ENCODE assay signal across 8 mouse cellular contexts in genomic region chr7:27673575-27674131, GRCm38 (mm10). TPM values are rescaled to one million over a fixed set of nuclear protein-coding genes. Genes with fewer than 3 reads are reported as not detected.
DNase-seq lines count a peak whose midpoint lies in the region; ATAC-seq and TF ChIP-seq lines count a peak whose summit lies in the region.

No protein-coding gene starts in this region.

- TF ChIP-seq CTCF in ES-Bruce4 (IDR thresholded peaks at IDR 0.05; ENCODE audit: low read depth, low read length) = no peak
- no peak for TF ChIP-seq CTCF in lung, postnatal 0 days (IDR thresholded peaks at IDR 0.05)
- no peak for TF ChIP-seq CTCF in stomach, postnatal 0 days (IDR thresholded peaks at IDR 0.05; ENCODE audit: low read depth)

- peaks cover 19% of the 10 kb centered on the region for H3K27me3 ChIP-seq in erythroblast, embryonic 14.5 days (ENCODE audit: control insufficient read depth)
- H3K27me3 ChIP-seq in ES-Bruce4 (ENCODE audit: control insufficient read depth, insufficient read depth, low read length, poor library complexity, severe bottlenecking) = no peaks in the 10 kb centered on the region
- no peaks in the 10 kb centered on the region for H3K27me3 ChIP-seq in embryonic facial prominence, embryonic 14.5 days (replicated peaks; ENCODE audit: control insufficient read depth, insufficient read depth, low read length)
- H3K27me3 ChIP-seq in hindbrain, embryonic 15.5 days = no peaks in the 10 kb centered on the region
- no peaks in the 10 kb centered on the region for H3K27me3 ChIP-seq in lung, postnatal 0 days (replicated peaks; ENCODE audit: insufficient read depth, low read length)
- no peaks in the 10 kb centered on the region for H3K27me3 ChIP-seq in stomach, postnatal 0 days (ENCODE audit: control insufficient read depth, insufficient read depth, low read length)

- ATAC-seq in erythroblast, adult 5-6 weeks (replicated peaks; ENCODE audit: low FRiP score, poor library complexity, severe bottlenecking) = no peak
- ATAC-seq in embryonic facial prominence, embryonic 14.5 days (ENCODE audit: low read depth) = no peak
- ATAC-seq in hindbrain, embryonic 15.5 days (ENCODE audit: low FRiP score, low read depth) = peak; percentile 23; the same call in 1 of the 2 replicates
- ATAC-seq in lung, postnatal 0 days = no peak
- peak; percentile 25; the same call in 1 of the 2 replicates for ATAC-seq in stomach, postnatal 0 days (ENCODE audit: low FRiP score, low TSS enrichment)

- no peak overlapping the region for H3K27ac ChIP-seq in ES-Bruce4 (ENCODE audit: insufficient read depth, low read length)
- no peak overlapping the region for H3K27ac ChIP-seq in embryonic facial prominence, embryonic 14.5 days (replicated peaks; ENCODE audit: low read depth, low read length)
- H3K27ac ChIP-seq in hindbrain, embryonic 15.5 days (replicated peaks) = peak overlapping the region; percentile 90
- no peak overlapping the region for H3K27ac ChIP-seq in lung, postnatal 0 days (ENCODE audit: low read length)
- H3K27ac ChIP-seq in stomach, postnatal 0 days (replicated peaks) = no peak overlapping the region

- H3K4me1 ChIP-seq in erythroblast, embryonic 14.5 days (ENCODE audit: control insufficient read depth) = peaks cover 28% of the 10 kb centered on the region
- no peaks in the 10 kb centered on the region for H3K4me1 ChIP-seq in ES-Bruce4 (ENCODE audit: control insufficient read depth, insufficient read depth, low read length)
- H3K4me1 ChIP-seq in embryonic facial prominence, embryonic 14.5 days (ENCODE audit: control insufficient read depth, insufficient read depth, low read length) = peaks cover 17% of the 10 kb centered on the region
- H3K4me1 ChIP-seq in hindbrain, embryonic 15.5 days (replicated peaks) = peaks cover 51% of the 10 kb centered on the region
- peaks cover 13% of the 10 kb centered on the region for H3K4me1 ChIP-seq in lung, postnatal 0 days (ENCODE audit: insufficient read depth, low read depth, low read length)
- H3K4me1 ChIP-seq in stomach, postnatal 0 days (replicated peaks; ENCODE audit: control insufficient read depth, insufficient read depth) = no peaks in the 10 kb centered on the region

- no peak for TF ChIP-seq EP300 in ES-Bruce4 (IDR thresholded peaks at IDR 0.05; ENCODE audit: insufficient read depth, low read depth, low read length)
- no peak for TF ChIP-seq EP300 in lung, postnatal 0 days (IDR thresholded peaks at IDR 0.05)
- no peak for TF ChIP-seq EP300 in stomach, postnatal 0 days (optimal IDR thresholded peaks at IDR 0.05)

- no peak for DNase-seq in embryonic facial prominence, embryonic 14.5 days (ENCODE audit: low spot score)
- no peak for DNase-seq in lung, postnatal 0 days (ENCODE audit: low spot score)
- peak; percentile 27 for DNase-seq in stomach, postnatal 0 days (ENCODE audit: low spot score)
- no peak for DNase-seq in urinary bladder, adult 2 months (ENCODE audit: low spot score)

- peak overlapping the region; percentile 82 for H3K4me3 ChIP-seq in erythroblast, embryonic 14.5 days (replicated peaks)
- H3K4me3 ChIP-seq in ES-Bruce4 (ENCODE audit: low read depth, low read length) = peak overlapping the region; percentile 87
- H3K4me3 ChIP-seq in embryonic facial prominence, embryonic 14.5 days (ENCODE audit: low read depth, low read length) = peak overlapping the region; percentile 91
- H3K4me3 ChIP-seq in hindbrain, embryonic 15.5 days = peak overlapping the region; percentile 84
- H3K4me3 ChIP-seq in lung, postnatal 0 days (ENCODE audit: low read depth, low read length) = peak overlapping the region; percentile 93
- peak overlapping the region; percentile 92 for H3K4me3 ChIP-seq in stomach, postnatal 0 days (ENCODE audit: low read depth, low read length)

- peak overlapping the region; percentile 91 for H3K9ac ChIP-seq in ES-Bruce4 (ENCODE audit: low read depth, poor library complexity, severe bottlenecking)
- H3K9ac ChIP-seq in embryonic facial prominence, embryonic 14.5 days (ENCODE audit: low read depth, low read length) = peak overlapping the region; percentile 88
- H3K9ac ChIP-seq in hindbrain, embryonic 15.5 days = peak overlapping the region; percentile 88
- H3K9ac ChIP-seq in lung, postnatal 0 days (replicated peaks; ENCODE audit: low read depth) = peak overlapping the region; percentile 60
- H3K9ac ChIP-seq in stomach, postnatal 0 days (ENCODE audit: low read length) = peak overlapping the region; percentile 76

- WGBS in embryonic facial prominence, embryonic 14.5 days = 0% methylated on average over 20 of the region's 52 CpGs
- WGBS in hindbrain, embryonic 15.5 days = 1% methylated on average over 51 of the region's 52 CpGs
- WGBS in lung, postnatal 0 days = 2% methylated on average over 40 of the region's 52 CpGs
- WGBS in stomach, postnatal 0 days = 2% methylated on average over 43 of the region's 52 CpGs

- peak overlapping the region; percentile 97 for H3K4me2 ChIP-seq in embryonic facial prominence, embryonic 14.5 days (ENCODE audit: low read depth, low read length)
- peak overlapping the region; percentile 98 for H3K4me2 ChIP-seq in hindbrain, embryonic 15.5 days
- peak overlapping the region; percentile 100 for H3K4me2 ChIP-seq in lung, postnatal 0 days (replicated peaks; ENCODE audit: low read depth, low read length)
- H3K4me2 ChIP-seq in stomach, postnatal 0 days (replicated peaks; ENCODE audit: low read depth) = peak overlapping the region; percentile 100

- H3K9me3 ChIP-seq in erythroblast, embryonic 14.5 days (ENCODE audit: control insufficient read depth, low read length) = no peaks in the 10 kb centered on the region
- no peaks in the 10 kb centered on the region for H3K9me3 ChIP-seq in ES-Bruce4 (replicated peaks; ENCODE audit: control insufficient read depth, insufficient read depth, low read length, poor library complexity, severe bottlenecking)
- H3K9me3 ChIP-seq in embryonic facial prominence, embryonic 14.5 days (ENCODE audit: control insufficient read depth, low read length) = no peaks in the 10 kb centered on the region
- H3K9me3 ChIP-seq in hindbrain, embryonic 15.5 days = no peaks in the 10 kb centered on the region
- H3K9me3 ChIP-seq in lung, postnatal 0 days (ENCODE audit: low read length) = no peaks in the 10 kb centered on the region
- no peaks in the 10 kb centered on the region for H3K9me3 ChIP-seq in stomach, postnatal 0 days (ENCODE audit: control insufficient read depth, low read length)

- H3K36me3 ChIP-seq in erythroblast, embryonic 14.5 days (ENCODE audit: control insufficient read depth) = no peaks in the 10 kb centered on the region; the same call in 1 of the 2 replicates
- no peaks in the 10 kb centered on the region for H3K36me3 ChIP-seq in ES-Bruce4 (ENCODE audit: control insufficient read depth, insufficient read depth, low read length, poor library complexity, severe bottlenecking)
- H3K36me3 ChIP-seq in embryonic facial prominence, embryonic 14.5 days (ENCODE audit: control insufficient read depth, insufficient read depth, low read length) = peaks cover 17% of the 10 kb centered on the region
- H3K36me3 ChIP-seq in hindbrain, embryonic 15.5 days = no peaks in the 10 kb centered on the region
- no peaks in the 10 kb centered on the region for H3K36me3 ChIP-seq in lung, postnatal 0 days (ENCODE audit: insufficient read depth, low read length)
- no peaks in the 10 kb centered on the region for H3K36me3 ChIP-seq in stomach, postnatal 0 days (ENCODE audit: control insufficient read depth, insufficient read depth, low read length)

- no peak for TF ChIP-seq POLR2A in ES-Bruce4 (IDR thresholded peaks at IDR 0.05; ENCODE audit: insufficient read depth, low read length)

RNA-seq across cellular contexts. Expression of gene Map3k10, which starts 0.7 kb away (rescaled TPM):
- polyA plus RNA-seq in erythroblast, embryonic 14.5 days (2012) = 1.8 and 2.0 TPM in 2 replicates
- total RNA-seq in erythroblast, adult 5-6 weeks (2015; ENCODE audit: low replicate concordance) = 1.0 TPM in 1 of 2 replicates, not detected in the other
- total RNA-seq in erythroblast, adult 5-6 weeks (2017; ENCODE audit: low replicate concordance) = 0.77 and 0.98 TPM in 2 replicates
- 13.5 and 16.5 TPM in 2 replicates for polyA plus RNA-seq in ES-Bruce4 (2011; ENCODE audit: insufficient read depth, insufficient read length, low read depth, missing spikeins)
- 7.2 and 8.0 TPM in 2 replicates for polyA plus RNA-seq in embryonic facial prominence, embryonic 14.5 days (2014; fragmentation: Nextera tagmentation; extraction: Ambion mirVana)
- polyA plus RNA-seq in hindbrain, embryonic 15.5 days (2015; fragmentation: Nextera tagmentation; extraction: Ambion mirVana) = 20.8 and 21.0 TPM in 2 replicates
- polyA plus RNA-seq in lung, postnatal 0 days (2015; fragmentation: Nextera tagmentation; extraction: Ambion mirVana) = 4.9 TPM in 2 replicates
- polyA plus RNA-seq in stomach, postnatal 0 days (2015; fragmentation: Nextera tagmentation; extraction: Ambion mirVana) = 4.2 and 4.6 TPM in 2 replicates
- 14.7 and 18.1 TPM in 2 replicates for polyA plus RNA-seq in urinary bladder, adult 2 months (2012; rRNA removed)

RNA-seq across cellular contexts. Expression of gene Zfp607b, which starts 15.5 kb away (rescaled TPM):
- not detected in 2 replicates for polyA plus RNA-seq in erythroblast, embryonic 14.5 days (2012)
- not detected in 2 replicates for total RNA-seq in erythroblast, adult 5-6 weeks (2015; ENCODE audit: low replicate concordance)
- 0.28 TPM in 1 of 2 replicates, not detected in the other for total RNA-seq in erythroblast, adult 5-6 weeks (2017; ENCODE audit: low replicate concordance)
- polyA plus RNA-seq in ES-Bruce4 (2011; ENCODE audit: insufficient read depth, insufficient read length, low read depth, missing spikeins) = 1.6 and 1.8 TPM in 2 replicates
- 3.2 and 3.4 TPM in 2 replicates for polyA plus RNA-seq in embryonic facial prominence, embryonic 14.5 days (2014; fragmentation: Nextera tagmentation; extraction: Ambion mirVana)
- polyA plus RNA-seq in hindbrain, embryonic 15.5 days (2015; fragmentation: Nextera tagmentation; extraction: Ambion mirVana) = 13.4 and 13.8 TPM in 2 replicates
- 2.2 and 2.8 TPM in 2 replicates for polyA plus RNA-seq in lung, postnatal 0 days (2015; fragmentation: Nextera tagmentation; extraction: Ambion mirVana)
- 1.9 and 2.0 TPM in 2 replicates for polyA plus RNA-seq in stomach, postnatal 0 days (2015; fragmentation: Nextera tagmentation; extraction: Ambion mirVana)
- polyA plus RNA-seq in urinary bladder, adult 2 months (2012; rRNA removed) = 2.3 and 2.5 TPM in 2 replicates

RNA-seq across cellular contexts. Expression of gene Ttc9b, which starts 19.9 kb away (rescaled TPM):
- polyA plus RNA-seq in erythroblast, embryonic 14.5 days (2012) = not detected in 2 replicates
- not detected in 2 replicates for total RNA-seq in erythroblast, adult 5-6 weeks (2015; ENCODE audit: low replicate concordance)
- not detected in 2 replicates for total RNA-seq in erythroblast, adult 5-6 weeks (2017; ENCODE audit: low replicate concordance)
- polyA plus RNA-seq in ES-Bruce4 (2011; ENCODE audit: insufficient read depth, insufficient read length, low read depth, missing spikeins) = 0.65 TPM in 1 of 2 replicates, not detected in the other
- 3.8 and 4.6 TPM in 2 replicates for polyA plus RNA-seq in embryonic facial prominence, embryonic 14.5 days (2014; fragmentation: Nextera tagmentation; extraction: Ambion mirVana)
- 80.0 and 88.8 TPM in 2 replicates for polyA plus RNA-seq in hindbrain, embryonic 15.5 days (2015; fragmentation: Nextera tagmentation; extraction: Ambion mirVana)
- polyA plus RNA-seq in lung, postnatal 0 days (2015; fragmentation: Nextera tagmentation; extraction: Ambion mirVana) = 0.12 TPM in 1 of 2 replicates, not detected in the other
- polyA plus RNA-seq in stomach, postnatal 0 days (2015; fragmentation: Nextera tagmentation; extraction: Ambion mirVana) = 1.4 and 1.6 TPM in 2 replicates
- 0.04 TPM in 1 of 2 replicates, not detected in the other for polyA plus RNA-seq in urinary bladder, adult 2 months (2012; rRNA removed)

RNA-seq across cellular contexts. Expression of gene Zfp60, which starts 57.5 kb away (rescaled TPM):
- polyA plus RNA-seq in erythroblast, embryonic 14.5 days (2012) = 0.01 TPM in 2 replicates
- 0.42 and 4.0 TPM in 2 replicates for total RNA-seq in erythroblast, adult 5-6 weeks (2015; ENCODE audit: low replicate concordance)
- total RNA-seq in erythroblast, adult 5-6 weeks (2017; ENCODE audit: low replicate concordance) = 1.8 and 4.5 TPM in 2 replicates
- polyA plus RNA-seq in ES-Bruce4 (2011; ENCODE audit: insufficient read depth, insufficient read length, low read depth, missing spikeins) = 18.5 and 24.0 TPM in 2 replicates
- polyA plus RNA-seq in embryonic facial prominence, embryonic 14.5 days (2014; fragmentation: Nextera tagmentation; extraction: Ambion mirVana) = 30.4 and 33.5 TPM in 2 replicates
- polyA plus RNA-seq in hindbrain, embryonic 15.5 days (2015; fragmentation: Nextera tagmentation; extraction: Ambion mirVana) = 97.5 and 99.8 TPM in 2 replicates
- polyA plus RNA-seq in lung, postnatal 0 days (2015; fragmentation: Nextera tagmentation; extraction: Ambion mirVana) = 12.6 and 13.6 TPM in 2 replicates
- polyA plus RNA-seq in stomach, postnatal 0 days (2015; fragmentation: Nextera tagmentation; extraction: Ambion mirVana) = 8.4 and 9.3 TPM in 2 replicates
- polyA plus RNA-seq in urinary bladder, adult 2 months (2012; rRNA removed) = 6.3 and 8.1 TPM in 2 replicates

Comparison
In these comparisons a context has a peak if more than half of its experiments do, and no peak if none do; other contexts are left out.
1. ATAC-seq: peak in hindbrain, embryonic 15.5 days (single experiment) and stomach, postnatal 0 days (single experiment); none in erythroblast, adult 5-6 weeks (single experiment), embryonic facial prominence, embryonic 14.5 days (single experiment) and lung, postnatal 0 days (single experiment).
2. RNA of gene Ttc9b, which starts 19.9 kb away (polyA plus RNA-seq): 80.0 to 88.8 TPM in hindbrain, embryonic 15.5 days; 3.8 to 4.6 TPM in embryonic facial prominence, embryonic 14.5 days, 1.4 to 1.6 TPM in stomach, postnatal 0 days, 0.65 TPM in ES-Bruce4, 0.12 TPM in lung, postnatal 0 days, 0.04 TPM in urinary bladder, adult 2 months and not detected in erythroblast, embryonic 14.5 days; every median in the first group is over 10 times any median in the second.
3. Peak in every context shown above with its lines, with median percentiles within 50 percentile points of each other: H3K4me3 ChIP-seq, H3K9ac ChIP-seq and H3K4me2 ChIP-seq.